Mouse (Mus musculus): ENCODE results near the gene Olfr60.

Olfr60 gene

DNA sequence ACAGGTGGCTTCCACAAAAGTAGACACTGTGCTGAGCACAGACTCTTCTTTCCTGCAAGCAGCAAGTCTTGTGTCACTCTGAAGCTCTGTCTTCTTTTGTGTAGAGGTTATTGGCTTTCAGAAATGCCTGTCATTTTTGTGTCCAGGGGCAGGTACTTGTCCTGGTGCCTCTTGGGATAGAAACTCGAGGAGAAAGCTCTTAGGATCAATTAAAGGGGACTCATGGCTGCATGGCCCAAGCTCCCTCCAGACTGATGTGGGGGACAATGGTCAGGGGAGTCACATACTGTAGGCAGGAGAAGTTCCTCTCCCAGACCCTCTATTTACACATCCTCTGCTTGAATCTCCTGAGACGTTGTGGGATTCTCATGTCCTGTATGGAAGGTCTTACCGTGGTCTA is at the start of gene Olfr60:
Gene Olfr60, minus strand, starts transcription at position 101 of the 400 bp plus-strand sequence.
- no peak for DNase-seq (ENCODE audit: extremely low spot score, low spot score)

DNA sequence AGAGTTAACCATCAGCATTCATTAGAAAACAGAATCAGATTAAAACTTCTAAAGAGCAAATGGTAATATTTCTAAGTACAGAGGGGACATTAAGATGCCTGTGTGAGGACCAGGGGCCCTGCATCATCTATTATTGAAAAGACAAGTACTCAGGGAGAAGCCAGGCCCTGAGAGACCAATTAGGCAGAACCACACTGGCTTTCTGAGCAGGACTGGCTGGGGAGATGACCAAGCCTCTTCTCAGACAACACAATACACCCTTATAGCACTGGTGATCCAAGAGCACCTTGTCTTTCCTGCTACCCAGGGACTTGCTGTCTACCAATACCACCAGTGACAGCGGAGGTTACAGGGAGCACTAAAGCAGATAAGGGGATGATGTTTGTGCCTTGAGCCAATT is 41.3 kb upstream of the Olfr60 start, which contains the start of gene Olfr531:
Gene Olfr531, minus strand, starts transcription at position 101 of the 400 bp plus-strand sequence.
- no peak for DNase-seq (ENCODE audit: extremely low spot score, low spot score)

DNA sequence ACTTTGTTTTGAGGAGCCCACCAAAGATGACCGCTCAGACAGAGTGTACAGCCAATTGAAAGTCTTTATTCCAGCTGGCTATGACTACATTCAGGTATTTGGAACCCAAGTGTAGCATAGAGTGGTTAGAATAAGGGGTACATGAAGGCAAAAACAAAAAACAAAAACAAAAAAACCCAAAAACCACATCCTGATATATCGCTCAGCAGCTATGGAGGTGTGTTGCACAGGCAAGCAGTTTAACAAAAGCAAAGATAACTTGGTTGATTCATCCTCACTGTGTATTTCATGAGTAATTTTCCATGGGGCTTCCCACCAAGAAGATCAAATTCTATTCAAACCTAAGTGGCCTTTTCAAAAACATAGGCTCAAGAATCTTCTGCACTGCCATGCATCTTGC is 15.4 kb upstream of the Olfr60 start:
- DNase-seq (ENCODE audit: extremely low spot score, low spot score): no peak

DNA sequence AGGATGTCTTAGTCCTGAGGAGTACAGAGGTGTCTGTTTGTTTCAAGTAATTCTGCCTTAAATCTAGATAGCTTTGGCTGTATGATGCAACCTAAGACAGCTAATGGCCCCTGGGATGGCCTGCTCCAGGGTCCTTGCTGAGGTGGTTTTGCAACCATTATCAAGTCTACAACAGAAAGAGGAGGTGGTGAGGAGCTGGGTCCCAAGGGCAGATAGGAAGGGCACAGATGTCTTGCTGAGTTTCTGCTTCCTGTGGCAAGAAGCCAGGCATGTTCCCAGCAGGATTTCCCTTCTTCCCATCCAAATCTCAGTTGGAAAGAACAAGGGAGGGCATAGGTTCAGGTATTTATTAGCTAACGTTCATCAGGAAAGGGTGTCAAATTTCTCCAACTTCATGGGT is 14.8 kb upstream of the Olfr60 start, which contains the start of gene Olfr530:
Gene Olfr530, minus strand, starts transcription at position 101 of the 400 bp plus-strand sequence.
- no peak for DNase-seq (ENCODE audit: extremely low spot score, low spot score)

DNA sequence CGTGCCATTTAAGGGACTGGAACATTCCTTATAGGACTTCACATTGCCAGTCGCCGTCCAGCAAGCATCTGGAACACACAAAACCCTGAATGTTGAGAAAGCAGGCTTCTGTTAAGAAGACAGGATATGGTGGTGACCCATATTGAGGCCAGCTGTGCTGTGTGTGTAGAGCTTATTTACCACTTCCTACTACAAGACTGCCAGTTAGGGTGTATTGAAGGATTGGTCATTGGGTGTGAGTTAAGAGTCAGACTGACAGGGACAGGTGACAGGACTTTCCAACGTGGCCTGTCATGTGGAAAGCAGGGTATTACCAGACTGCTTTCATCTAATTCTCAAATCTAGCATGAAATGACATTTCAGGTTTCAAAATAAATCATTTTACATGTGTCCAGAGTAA is 12.8 kb upstream of the Olfr60 start:
- no peak for DNase-seq (ENCODE audit: extremely low spot score, low spot score)

DNA sequence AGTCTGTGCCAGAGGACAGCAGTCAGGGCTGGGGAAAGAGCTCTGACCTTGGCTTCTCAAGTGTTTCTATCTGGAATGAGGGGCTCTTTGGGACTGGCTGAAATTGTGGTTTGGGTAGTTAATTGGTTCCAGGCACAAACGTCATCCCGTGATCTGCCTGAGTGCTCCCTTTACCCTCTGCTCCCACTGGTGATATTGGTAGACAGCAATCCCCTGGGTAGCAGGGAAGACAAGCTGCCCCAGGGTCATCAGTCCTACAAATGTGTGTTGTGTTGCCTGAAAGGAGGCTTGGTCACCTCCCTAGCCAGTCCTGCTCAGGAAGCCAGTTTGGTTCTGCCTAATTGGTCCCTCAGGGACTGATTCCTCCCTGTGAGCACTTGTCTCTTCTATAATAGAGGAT is 27.8 kb downstream of the Olfr60 start, which contains the start of gene Olfr527:
Gene Olfr527, plus strand, starts transcription at position 301 of the 400 bp plus-strand sequence.
- no peak for DNase-seq (ENCODE audit: extremely low spot score, low spot score)

DNA sequence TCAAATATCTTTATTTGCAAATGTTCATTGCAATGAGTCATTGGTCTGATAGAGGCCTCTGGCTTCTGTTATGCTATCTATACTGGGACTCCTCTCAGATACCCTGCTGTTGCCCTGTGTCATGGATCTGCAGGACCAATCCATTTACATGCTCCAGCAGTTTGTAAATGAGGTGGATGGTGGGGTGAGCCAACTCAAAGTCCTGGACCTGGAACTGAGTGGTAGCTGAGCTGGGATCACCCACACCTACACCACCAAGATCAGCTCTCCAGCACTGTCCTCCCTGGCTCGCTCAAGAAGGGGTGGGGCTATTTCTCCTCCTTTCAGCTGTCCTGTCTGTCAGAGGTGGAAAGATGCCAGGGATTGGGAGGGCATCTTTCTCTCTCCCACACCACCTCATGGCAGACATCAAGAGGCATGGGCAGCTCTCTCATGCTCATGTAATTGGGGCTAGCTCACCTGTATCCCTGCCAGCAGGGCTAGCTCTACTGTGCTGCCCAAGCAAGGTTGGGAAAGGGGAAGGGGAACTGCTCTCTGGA is 31.6 kb downstream of the Olfr60 start:
- no peak for DNase-seq (ENCODE audit: extremely low spot score, low spot score)

DNA sequence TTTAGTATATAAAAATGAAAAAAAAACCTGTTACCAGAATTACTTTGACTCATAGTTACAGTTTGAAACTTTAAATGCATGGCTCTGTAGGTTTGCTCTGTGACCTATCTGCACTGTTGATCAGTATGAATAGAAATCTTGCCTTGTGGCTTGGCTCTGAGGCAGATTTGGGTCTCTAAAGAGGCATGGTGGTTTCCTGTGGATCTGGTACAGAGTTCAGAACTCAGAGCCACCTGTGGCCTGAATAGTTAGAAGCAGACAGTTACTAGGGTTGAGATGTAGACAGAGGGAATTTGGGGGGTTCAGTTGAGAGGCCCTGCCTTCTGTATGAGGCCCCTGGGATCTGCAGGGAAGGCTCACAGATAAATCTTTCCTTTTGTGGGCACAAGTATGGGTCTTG is 40.3 kb downstream of the Olfr60 start:
- DNase-seq (ENCODE audit: extremely low spot score, low spot score): no peak

DNA sequence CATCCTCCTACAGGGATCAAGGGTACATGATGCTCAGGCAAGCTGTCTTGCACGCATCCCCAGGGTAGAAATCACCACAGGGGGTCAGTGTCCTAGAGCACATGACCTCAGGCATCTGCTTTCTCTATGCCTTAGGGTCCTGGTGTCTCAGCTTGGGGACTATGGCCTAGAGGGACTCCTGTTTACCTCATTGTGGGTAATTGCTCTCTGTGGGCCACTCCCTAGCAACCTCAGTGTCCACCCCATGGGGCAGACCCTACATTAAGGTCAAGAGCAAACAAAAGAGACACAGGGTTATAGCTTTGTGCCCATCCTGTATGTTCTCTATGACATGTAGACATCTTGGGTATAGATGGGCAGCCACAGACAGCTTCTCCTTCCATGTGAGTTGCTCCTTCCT is 40.9 kb downstream of the Olfr60 start, which contains the start of gene Olfr525:
Gene Olfr525, plus strand, starts transcription at position 301 of the 400 bp plus-strand sequence.
- no peak for DNase-seq (ENCODE audit: extremely low spot score, low spot score)

DNA sequence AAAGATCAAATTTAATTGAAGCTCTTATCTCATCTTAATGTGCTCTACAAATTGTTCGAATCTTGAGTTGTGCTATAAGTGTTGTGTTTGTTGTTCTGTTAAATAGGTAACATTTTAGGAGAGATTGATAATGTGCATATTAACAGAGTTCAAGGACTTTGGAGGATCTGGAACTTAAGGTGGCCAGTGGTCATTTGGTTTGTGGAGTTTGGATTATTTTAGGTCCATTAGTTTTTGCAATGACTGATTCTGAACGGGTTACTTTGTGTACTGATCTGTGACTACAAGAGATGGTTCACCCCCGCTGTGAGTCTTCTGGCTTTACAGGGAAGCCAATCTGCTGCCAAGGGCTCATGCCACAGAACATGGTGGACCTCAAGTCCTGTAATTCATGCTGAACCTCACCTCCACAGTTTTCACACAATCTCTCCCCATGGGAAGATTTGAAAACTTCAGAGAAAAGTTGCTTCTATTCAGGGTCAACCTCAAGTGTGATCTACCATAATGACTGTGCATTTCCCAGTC is 41.5 kb downstream of the Olfr60 start:
- DNase-seq (ENCODE audit: extremely low spot score, low spot score): no peak

DNA sequence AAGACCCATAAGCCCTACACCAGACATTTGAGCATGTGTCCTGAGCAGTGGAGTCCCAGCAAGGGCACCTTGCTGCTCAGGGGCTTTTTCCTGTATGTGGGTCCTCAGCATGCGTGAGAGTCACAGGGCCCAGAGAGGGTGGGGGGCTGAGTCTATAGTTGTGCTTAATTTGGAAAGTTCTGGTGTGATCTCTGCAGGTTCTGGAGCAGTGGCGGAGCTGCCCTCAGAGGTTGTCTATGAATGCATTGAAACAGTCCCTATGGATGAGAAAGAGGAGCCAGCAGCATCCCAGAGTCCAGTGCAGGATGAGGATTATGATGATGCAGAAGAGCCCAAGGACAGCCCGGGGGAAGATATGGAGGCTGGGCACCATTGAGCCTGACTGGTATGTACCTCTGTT is 62.1 kb downstream of the Olfr60 start:
- DNase-seq (ENCODE audit: extremely low spot score, low spot score): no peak

DNA sequence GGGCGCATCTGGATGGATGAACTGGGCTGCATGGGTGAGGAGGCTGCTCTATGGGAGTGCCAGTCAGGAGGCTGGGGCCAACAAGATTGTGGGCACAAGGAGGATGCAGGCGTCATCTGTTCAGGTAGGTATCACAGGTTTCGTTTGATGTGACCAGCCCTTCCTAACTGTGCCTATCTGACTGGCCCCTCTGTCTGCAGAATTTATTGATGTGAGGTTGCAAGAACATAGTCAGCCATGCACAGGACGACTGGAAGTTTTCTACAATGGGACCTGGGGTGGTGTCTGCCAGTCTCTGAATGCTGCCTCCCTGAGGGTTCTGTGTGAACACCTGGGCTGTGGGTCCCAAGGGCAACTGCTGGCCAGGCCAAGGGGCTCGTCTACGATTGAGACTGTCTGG is 64.6 kb downstream of the Olfr60 start:
- DNase-seq (ENCODE audit: extremely low spot score, low spot score): no peak

DNA sequence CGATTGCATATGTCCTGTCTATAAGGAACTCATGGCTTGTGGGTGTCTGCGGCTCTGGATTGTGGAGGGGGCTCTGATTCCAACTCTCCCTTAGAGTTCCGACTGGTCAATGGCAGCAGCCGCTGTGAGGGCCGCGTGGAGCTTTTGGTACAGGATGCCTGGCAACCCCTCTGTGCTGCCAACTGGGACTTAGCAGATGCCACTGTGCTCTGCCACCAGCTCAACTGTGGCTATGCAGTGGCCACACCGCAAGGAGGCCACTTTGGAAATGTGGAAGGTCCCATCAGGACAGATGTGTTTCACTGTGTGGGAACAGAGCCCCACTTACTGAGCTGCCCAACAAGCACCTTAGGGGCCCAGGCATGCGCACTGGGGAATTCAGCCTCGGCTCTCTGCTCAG is 65.7 kb downstream of the Olfr60 start:
- no peak for DNase-seq (ENCODE audit: extremely low spot score, low spot score)

Measured in neural tube, embryonic 10.5 days (tissue).